Mouse (Mus musculus) testis, adult 2 months (tissue): ENCODE data around the gene AC131692.1.

Experiments
- CTCF ChIP-seq: fragments of 200-500 bp; IDR thresholded peaks from 2 replicates; pipeline ENCODE4 v1.5.1; 2012; ENCODE audit warnings: low read depth, mild to moderate bottlenecking, inconsistent platforms, low read length, moderate library complexity; ENCODE audit not compliant: control insufficient read depth, insufficient read depth, insufficient replicate concordance
- POLR2A ChIP-seq: fragments of 200-500 bp; IDR thresholded peaks from 2 replicates; pipeline ENCODE4 v1.6.1; 2012; ENCODE audit warnings: low read depth, mild to moderate bottlenecking, inconsistent platforms, low read length, moderate library complexity; ENCODE audit not compliant: control insufficient read depth

DNA sequence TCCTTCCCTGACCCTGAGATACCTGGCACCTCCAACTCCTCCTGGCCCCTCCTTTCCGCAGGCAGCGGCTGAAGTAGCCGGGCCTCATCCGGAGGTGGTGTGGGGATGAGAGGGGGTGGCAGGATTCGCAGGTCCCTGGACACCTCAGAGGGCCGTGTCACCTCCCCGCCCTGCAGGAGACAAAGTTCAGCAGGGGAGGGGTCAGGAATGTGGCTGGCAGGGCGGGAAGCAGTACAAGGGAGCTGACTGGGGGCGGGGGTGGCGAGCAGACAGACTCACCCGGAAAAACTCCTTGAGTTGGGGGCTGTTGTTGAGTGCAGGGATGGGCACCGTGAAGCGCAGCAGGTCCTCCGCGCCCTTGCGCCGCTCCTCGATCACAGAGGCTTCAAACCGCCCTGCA lies 27.5 kb downstream of the AC131692.1 start:
- TF ChIP-seq CTCF (no peak), POLR2A (no peak)
